Mouse (Mus musculus) heart, postnatal 0 days (tissue): ENCODE measurements at regions not wholly inside any gene's neighbourhood (a gene's known extent, or its start where the extent isn't known, plus 50 kb on each side); places are given as distances from the start of the nearest gene placed in this dataset.

Source experiments
- CTCF ChIP-seq: IDR thresholded peaks from 2 replicates; pipeline ENCODE4 v1.5.1; 2016; ENCODE audit warnings: antibody characterized with exemption, control low read depth, low read depth
- EP300 ChIP-seq: IDR thresholded peaks from 2 replicates; pipeline ENCODE4 v1.6.1; 2016; ENCODE audit warnings: antibody characterized with exemption, low read depth

DNA sequence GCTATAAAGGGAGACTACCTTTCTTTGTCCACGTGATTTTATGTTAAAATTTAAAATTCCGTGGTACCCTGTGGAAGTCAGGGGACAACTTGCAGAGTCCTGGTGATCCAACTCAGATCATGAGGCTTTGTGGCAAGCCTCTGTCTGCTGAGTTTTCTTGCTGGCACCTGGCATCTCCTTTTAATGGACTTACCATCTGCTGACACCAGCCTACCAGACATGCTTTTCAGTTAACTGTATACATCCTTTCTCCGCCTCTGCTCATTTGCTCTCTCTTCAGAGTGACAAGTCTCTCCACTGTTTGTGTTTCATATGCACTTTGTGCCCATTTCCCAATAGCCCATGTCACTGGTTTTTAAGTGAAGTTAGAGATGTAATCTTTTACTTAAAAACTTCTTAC lies 382.1 kb upstream of the Kcnh8 start:
- TF ChIP-seq EP300 (no peak), CTCF (no peak)
